Mouse (Mus musculus) left cerebral cortex, adult 9 months (tissue): ENCODE measurements around the gene Gm5134.
"Not testable (repeated sequence)": the region's sequence is repeated elsewhere in the genome, so short reads cannot be mapped to it uniquely, and the experiment has no call there.

Experiments used
- DNase-seq, 2 experiments: peaks; one replicate each; pipeline ENCODE4 v3.0.0; 2022; ENCODE audit warnings: low spot score in 2 of 2

Gene Gm5134

GRCm38 (mm10) chr10:75994531-75995210, 40.4 kb downstream of the Gm5134 start:
- not testable (repeated sequence) for DNase-seq

DNA sequence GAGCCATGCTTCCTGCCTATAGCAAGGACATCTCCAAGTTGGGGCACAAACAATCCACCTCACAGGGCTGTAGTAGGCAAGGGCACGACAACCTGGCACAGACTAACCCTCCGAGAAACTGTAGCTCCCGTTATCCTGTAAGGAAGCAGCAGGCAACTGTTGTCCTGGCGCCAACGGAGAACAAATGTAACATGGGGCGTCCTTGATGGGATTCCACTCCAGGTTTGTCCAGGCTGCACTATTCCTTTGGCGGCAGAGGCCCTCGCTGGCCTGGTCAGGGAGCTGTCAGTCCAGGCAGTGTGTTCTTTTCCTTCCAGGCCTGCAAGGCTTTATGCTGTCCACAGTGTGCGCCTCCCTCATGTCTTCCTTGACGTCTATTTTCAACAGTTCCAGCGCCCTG, 41.1 kb downstream of the Gm5134 start:
- DNase-seq = no peak

- DNase-seq = no peak
Observed at GRCm38 (mm10) chr10:75996315-75996714, 42.0 kb downstream of the Gm5134 start.

- DNase-seq = no peak
Observed at GRCm38 (mm10) chr10:76001160-76001559, 46.8 kb downstream of the Gm5134 start.

DNA sequence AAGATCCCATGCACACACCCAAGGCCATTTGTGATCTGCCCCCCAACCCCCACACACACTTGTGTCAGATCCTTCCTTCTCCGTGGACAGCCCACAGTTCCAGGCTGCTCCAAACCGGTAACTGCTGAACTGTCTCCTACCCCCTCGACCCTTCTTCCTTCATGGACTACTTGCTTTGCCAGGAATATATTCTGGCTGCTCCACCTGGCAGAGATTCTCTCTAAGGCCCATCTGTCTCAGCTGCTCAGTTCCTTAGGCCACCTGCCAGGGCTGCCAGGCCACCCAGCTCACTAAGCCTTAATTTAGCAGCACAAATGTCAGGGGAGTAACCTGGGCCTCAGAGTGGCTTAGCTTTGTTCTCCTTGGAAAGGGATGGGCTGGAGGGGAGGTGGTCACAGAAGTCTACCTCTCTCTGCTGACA, 47.8 kb downstream of the Gm5134 start:
- no peak for DNase-seq

DNA sequence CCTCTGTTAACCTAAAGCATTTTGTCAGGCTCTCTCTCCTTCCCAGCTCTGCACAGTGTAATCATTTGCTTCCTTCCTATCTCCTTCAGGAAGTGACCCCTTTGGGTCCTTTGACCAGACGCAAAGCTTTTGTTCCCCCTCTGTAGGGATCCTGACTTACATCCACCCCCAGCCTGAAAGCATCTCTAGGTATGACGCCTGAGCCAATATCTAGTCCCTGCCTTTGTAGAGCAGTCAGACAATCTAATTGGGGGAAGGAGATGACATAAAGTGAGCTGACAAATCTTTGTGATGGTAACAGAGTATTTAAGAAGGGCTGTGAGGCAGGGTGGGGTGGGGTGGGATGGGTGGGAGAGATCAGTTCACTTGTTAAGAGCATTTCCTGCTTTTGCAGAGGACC, 48.3 kb downstream of the Gm5134 start:
- DNase-seq = no peak

- no peak for DNase-seq
Observed at GRCm38 (mm10) chr10:76003221-76003620, 48.9 kb downstream of the Gm5134 start.

DNA sequence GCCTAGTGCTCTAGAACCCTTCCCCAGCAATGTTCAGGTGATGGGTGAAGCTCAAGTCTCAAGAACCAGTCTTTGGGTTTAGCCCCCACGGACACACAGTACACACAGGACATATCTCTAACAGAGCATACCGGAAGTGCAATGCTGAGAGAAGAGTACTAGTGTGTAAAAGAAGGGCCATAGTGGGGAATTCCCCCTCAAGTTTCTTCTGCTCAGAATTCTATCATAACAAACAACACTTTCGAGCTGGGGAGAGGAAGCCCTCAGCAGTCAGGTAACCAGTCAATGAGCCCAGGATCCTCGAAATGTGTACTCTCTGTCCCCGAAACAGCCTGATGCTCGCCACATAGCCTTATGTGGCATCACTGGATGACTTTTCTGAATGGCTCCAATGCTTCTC, 52.1 kb downstream of the Gm5134 start:
- no peak for DNase-seq

GRCm38 (mm10) chr10:76009812-76010211, 55.5 kb downstream of the Gm5134 start:
- DNase-seq = no peak

- no peak for DNase-seq
Observed at GRCm38 (mm10) chr10:76012922-76013321, 58.6 kb downstream of the Gm5134 start.

GRCm38 (mm10) chr10:76016886-76017285, 62.6 kb downstream of the Gm5134 start:
- DNase-seq = no peak

GRCm38 (mm10) chr10:76021728-76022127, 67.4 kb downstream of the Gm5134 start:
- no peak for DNase-seq

DNA sequence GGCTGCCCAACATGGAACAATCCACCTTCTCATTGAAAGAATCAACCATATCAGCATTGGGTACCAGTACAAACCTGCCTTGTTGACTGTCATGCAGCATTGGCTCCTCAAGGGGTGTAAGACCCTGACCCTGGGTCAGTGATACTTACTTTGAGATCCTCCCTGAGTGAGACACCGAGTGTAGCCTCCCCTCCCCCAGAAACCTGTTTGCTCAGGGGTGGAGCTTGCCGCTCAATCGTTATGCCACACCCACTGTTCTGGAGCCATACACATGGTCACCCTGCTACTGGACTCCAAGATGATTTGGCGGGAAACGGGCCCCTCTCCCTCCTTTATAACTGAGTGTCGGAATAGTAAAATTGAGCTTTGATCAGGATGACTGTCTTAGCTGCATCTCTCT, 69.6 kb downstream of the Gm5134 start:
- no peak for DNase-seq

DNA sequence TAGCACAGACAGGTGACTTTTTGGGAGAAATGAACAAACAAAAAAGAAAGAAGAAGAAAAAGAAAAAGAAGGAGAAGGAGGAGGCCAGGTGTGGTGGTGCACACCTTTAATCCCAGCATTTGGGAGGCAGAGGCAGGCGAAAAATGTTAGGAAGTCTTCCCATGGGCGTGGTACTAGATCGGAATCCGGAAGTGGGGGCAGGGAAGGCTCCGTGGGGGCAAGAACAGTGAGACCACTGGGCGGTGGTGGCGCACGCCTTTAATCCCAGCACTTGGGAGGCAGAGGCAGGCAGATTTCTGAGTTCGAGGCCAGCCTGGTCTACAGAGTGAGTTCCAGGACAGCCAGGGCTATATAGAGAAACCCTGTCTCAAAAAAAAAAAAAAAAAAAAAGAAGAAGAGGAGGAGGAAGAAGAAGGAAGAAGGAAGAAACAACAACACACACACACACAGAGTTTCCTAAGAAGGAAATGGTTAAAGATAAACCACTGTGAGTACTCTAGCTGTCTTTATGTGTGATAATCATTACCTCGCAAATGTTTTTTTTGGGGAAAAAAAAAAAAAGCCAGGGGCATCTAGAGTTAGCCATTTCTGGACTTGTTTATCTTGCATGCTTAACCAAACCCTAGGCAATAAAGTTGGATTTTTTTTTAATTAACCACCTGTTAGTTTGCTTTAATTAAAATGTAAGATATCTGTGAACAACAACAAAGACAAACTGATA, 71.3 kb downstream of the Gm5134 start:
- DNase-seq = no peak

- DNase-seq = no peak
Observed at GRCm38 (mm10) chr10:76027127-76028015, 73.1 kb downstream of the Gm5134 start.

- no peak for DNase-seq
Observed at GRCm38 (mm10) chr10:76028016-76028366, 73.7 kb downstream of the Gm5134 start.

DNA sequence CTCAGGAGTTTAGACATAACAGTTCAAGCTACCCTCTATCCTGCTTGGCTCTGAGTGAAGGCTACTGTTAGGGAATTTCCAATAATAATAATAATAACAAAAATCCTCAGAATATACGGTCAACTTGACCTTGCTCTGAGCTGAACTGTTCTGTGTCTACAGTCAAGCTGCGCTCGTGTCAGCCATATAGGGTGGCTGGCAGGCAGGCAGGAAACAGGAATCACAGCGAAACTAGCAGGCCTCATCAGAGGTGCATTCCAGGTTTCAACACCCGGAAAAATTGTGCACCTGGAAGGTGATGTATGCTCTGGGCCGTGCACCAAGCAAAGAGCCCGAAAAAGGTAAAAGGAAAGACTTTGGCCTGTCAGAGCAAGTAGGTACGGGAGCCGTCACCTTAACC, 74.1 kb downstream of the Gm5134 start:
- no peak for DNase-seq

DNA sequence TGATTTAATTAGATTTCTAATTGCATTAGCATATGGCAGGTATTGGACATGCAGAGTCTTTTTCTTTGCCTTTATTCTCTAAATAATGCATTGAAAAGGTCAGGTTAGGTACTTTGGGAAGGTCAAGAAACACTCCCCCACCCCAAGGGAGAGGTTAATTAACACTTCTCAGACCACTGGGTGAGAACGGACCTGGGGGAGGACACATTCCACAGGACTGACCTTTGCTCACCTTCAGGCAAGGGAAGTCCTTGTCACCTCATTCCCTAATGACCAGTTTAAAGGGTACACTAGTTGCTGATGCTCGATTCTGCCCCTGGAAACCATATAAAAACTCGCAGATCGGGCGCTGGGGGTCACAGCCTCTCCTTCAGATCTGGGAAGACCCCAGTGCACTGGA, 75.0 kb downstream of the Gm5134 start:
- no peak for DNase-seq

DNA sequence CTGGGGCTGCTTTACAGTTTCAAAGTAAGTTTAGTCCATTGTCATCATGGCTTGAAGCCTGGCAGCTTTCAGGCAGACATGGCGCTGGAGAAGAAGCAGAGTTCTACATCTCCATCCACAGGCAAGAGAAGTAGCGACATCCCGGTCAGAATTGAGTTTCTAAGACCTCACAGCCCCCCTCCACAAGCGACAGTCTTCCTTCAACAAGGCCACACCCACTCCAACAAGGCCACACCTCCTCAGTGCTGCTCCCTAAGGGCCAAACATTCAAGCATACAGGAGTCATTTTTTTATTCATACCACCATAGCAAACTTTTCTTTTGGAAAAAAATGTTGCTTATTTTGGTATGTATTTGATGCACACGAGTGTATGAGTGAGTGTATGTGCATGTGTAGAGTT, 76.2 kb downstream of the Gm5134 start:
- DNase-seq = no peak

GRCm38 (mm10) chr10:76031511-76032401, 77.4 kb downstream of the Gm5134 start:
- DNase-seq = no peak

GRCm38 (mm10) chr10:76032402-76033118, 78.2 kb downstream of the Gm5134 start, which contains the start of gene Zfp280b:
Gene Zfp280b (plus strand): TSS chr10:76032650.
- DNase-seq = peak; percentile 80 to 94
